Mouse (Mus musculus): ENCODE data around the gene Rps13.
"Not testable (repeated sequence)": the region's sequence is repeated elsewhere in the genome, so short reads cannot be mapped to it uniquely, and the experiment has no call there.

The Rps13 gene

GRCm38 (mm10) chr7:116333713-116334668, at the start of gene Rps13:
TSS of gene Rps13 (minus strand) at chr7:116334195.
- peak; percentile 97 for DNase-seq

GRCm38 (mm10) chr7:116379181-116379580, 45.2 kb upstream of the Rps13 start:
- not testable (repeated sequence) for DNase-seq

- no peak for DNase-seq
Observed at GRCm38 (mm10) chr7:116374284-116374683, 40.3 kb upstream of the Rps13 start.

DNA sequence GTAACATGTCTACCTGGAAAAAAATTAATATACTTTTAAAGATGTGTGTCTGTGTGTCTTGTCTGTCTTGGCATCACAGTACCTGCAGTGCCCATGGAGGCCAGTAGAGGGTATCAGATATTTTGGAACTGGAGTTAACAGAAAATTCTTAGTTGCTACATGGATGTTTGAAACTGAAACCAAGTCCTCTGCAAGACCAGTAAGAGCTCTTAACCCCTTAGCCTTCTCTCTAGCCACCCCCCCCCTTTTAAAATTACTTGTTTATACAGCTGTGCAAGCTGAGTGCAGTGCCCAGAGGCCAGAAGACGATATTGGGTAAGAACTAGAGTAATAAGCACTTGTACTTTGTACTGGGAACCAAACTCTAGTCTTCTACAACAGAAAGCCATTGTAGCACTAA, 2.2 kb upstream of the Rps13 start:
- DNase-seq, result peak; percentile 70

DNA sequence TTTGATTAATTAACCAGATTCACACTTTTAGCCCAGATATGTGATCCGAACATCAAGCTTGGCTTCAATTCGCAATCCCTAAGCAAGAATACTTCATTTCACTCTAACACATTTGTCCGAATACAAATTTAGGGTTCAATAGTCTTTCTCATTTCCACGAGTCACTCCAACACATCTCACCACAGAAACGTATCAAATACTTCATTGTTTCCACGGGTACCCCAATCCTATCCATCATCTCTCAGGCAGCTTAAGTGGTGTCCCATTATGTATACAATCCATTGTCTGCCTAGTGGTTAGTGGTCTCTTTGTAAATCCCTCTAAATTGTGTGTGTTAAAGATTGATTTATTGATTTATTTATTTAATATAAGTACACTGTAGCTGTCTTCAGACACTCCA, 1.1 kb upstream of the Rps13 start:
- DNase-seq, result no peak

GRCm38 (mm10) chr7:116334669-116335038, 659 bp upstream of the Rps13 start:
- no peak for DNase-seq

DNA sequence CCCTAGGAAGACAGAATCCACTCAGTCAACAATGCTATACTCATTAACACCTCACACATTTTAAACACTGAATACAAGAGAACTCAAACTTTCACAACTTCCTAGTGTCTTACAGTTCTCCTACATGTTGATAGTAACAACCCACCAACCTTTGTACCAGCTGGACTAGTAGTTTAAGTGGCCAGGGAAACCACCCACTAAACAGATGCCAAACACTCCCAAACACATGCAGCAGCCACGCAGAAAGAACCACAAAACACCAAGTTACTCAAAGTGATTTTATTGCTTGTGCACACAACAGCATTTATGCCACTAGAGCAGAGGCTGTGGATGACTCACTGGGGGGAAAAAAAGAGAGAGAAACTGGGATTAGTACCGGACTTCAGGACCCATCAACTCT, 2.7 kb downstream of the Rps13 start:
- no peak for DNase-seq

DNA sequence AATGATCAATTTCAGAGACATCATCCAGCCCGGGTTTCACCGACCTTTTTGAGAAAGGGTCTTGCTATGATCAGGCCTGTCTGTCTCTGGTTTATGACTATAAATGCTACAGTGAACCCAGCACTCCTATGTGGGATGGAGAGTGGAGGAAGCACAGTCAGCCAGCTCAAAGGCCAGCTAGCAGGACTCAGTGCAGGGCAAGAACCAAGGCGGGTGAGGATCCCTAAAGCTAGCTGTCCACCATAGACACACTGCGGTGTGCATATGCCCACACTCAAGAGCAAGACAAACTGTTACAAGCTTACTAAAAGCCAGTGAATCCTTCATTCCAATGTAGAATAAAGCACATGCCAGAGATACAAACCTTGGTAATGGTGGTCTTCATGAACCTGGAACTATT, 4.1 kb downstream of the Rps13 start:
- DNase-seq, result no peak

GRCm38 (mm10) chr7:116328777-116329176, 5.2 kb downstream of the Rps13 start:
- no peak for DNase-seq

DNA sequence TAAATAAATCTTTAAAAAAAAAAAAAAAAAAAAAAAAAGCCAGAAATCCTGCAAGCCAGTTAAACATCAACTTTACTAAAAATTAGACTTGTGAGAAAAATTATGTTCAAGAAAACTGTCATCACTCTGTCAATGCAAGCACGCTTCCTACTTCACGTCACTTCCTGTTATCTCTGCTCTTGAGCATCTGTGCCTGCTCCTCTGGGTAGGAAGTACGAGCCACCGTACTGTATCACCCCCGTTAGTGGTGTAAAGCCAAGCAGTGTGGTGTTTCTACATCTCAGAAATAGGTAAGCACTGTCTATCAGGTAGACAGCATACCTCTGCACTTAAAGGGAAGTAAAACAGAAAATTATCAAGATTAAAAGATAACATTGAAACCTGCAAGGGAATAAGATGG, 6.1 kb downstream of the Rps13 start:
- DNase-seq, result no peak

- DNase-seq, result peak; percentile 64
Observed at GRCm38 (mm10) chr7:116323331-116323964, 10.5 kb downstream of the Rps13 start.

- DNase-seq, result peak; percentile 48
Observed at GRCm38 (mm10) chr7:116309456-116309855, 24.5 kb downstream of the Rps13 start.

DNA sequence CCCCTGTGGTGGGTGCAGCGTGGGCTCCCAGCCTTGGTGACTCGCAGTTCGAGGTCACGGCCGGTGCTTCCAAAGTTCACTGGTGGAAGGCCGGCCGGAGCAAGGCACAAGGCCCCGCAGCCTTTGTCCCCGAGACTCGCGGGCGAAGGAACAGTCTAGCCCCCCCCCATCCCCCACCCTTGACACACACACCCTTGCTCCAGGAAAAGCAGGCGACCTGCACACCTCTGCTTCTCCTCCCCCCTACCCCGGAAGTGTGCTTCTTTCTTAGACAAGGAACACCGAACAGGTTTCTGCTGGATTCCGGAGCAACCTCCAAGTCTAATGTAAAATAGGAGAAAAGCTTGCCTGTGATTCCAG, 25.4 kb downstream of the Rps13 start:
- peak; percentile 19 for DNase-seq

DNA sequence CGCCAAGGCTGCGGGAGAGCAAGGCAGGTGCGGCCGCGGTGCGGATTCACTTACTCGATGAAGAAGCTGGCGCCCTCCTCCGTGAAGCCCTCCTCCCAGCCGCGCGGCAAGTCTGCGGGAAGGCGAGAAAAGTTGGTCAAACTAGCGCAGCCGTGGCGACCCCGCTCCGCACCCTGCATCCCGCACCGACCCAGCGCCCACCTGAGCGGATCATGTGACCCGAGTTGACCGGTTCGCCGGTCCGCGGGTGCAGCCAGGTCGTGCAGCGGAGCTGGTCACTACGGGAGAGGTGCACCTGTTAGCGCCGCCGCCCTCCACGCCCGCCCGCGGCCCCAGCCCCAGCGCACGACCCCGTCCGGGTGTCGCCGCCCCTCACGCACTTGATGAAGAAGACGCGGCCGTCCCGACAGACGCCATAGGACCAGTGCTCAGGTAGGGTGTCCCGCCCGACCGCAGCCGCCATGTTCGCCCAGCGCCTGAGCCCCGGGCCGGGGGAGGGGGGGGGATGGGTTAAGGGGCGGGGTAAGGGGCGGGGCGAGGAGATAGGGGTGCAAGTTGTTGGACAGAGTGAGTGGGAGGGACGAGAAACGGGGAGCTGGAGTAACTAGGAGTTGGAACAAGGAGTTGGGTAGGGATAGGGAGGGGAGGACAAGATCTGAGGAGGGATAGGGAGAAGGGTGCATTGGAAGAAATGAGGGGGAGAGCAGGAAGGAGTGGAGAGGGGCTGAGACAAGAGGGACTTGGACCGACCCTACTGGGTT, 25.9 kb downstream of the Rps13 start, which contains the start of gene Plekha7:
Plekha7 (minus strand) TSS at position 506 of the 761 bp plus-strand sequence.
- DNase-seq, result peak; percentile 80

DNA sequence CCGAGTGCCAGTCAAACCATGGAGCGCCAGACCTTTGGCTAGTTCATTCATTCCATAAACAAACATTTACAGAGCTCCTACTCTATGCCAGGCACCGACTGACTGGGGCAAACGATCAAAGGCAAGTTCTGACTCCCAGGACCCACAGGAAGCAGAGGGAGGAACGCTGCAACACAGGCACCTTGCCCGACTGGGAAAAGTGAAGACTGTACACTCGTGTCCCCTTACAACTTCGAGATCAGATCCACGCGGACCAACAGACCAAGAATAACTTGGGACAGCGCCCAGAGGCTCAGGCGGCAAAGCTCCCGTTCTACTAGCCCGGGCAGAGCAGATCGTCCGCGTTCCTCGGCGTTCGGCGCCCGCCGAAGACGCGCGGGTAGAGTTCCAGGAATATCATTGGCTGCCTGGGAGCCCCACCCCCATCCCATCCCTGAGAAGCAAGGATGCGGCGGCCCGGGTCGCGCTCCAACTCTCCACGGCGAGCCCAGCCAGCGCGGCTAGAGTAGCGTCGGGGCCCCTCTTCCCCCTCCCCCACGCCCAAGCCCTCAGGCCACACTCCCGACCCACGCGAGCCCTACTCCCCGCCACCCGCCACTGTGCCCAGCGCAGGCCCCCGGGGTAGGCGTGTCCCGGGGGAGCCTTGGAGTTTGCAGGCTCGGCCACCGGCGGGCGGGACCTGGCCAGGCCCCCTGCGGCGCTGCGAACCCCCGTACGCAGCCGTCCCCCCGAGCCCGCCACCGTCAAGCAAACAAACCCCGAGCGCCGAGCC, 26.7 kb downstream of the Rps13 start:
- peak; percentile 76 for DNase-seq

- DNase-seq, result no peak
Observed at GRCm38 (mm10) chr7:116306601-116307000, 27.4 kb downstream of the Rps13 start.

DNA sequence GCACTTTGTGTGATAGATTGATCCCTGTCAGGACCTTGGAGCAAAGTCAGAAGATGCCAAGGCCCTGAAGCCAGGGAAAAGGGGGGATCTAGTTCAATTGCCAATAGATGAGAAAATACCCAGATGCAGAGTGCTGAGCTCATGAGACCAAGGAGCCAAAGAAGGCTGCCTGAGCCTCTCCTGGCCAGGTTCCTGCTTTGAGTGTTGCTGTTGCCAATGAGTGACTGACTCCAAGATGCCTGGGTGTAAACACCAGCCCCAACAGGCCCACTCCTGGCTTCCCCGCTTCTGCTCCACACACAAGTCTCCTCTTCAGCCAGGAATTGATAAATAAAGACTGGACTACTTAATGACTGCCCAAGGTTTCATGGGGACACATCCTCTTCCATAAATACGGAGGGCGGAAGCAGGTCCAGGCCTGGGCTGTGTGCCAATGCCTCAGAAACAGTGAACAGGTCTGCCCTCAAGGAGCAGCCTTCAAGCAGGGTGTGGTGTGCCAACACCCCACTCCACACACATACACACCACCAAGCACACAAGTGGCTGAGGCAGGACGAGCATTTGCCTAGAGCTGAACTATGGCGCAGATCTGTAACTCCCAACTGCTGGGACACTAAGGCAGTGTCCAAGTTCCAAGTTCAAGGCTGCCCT, 32.2 kb downstream of the Rps13 start:
- DNase-seq, result no peak

DNA sequence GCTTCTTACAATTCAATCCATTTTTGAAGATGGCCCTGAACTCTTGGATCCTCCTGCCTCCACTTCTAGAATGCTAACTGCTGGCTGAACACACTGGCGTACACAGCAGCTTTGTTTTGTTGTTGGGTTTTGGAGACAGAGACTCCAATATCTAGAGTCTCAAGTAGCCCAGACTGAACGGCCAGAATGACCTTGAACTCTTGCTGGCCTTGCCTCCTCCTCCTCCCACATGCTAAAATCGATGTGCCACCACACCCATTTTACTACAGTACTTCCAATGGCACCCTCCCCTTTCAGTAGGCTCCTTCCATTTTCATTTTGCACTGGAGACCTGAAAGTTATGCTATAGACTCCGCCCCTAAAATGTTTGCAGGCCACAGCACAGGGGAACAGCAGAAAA, 32.9 kb downstream of the Rps13 start:
- no peak for DNase-seq

DNA sequence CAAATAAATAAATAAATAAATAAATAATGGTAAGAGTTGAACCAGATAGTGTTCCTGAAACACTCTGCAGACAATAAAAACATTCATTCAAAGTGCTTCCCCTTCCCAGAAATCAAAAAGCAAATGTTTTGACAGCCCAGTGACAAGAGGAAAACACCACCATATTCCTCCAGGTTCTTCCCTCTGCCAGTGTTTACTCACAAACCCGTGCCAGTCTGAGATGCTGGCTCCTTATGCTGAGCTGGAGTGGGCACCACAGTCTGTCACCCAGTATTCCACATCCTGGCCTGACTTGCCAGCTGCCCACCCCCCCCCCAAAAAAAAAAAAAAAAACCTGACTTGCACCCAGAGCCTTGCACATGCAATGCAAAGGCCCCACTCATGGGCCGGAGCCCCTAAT, 35.1 kb downstream of the Rps13 start:
- DNase-seq, result no peak

DNA sequence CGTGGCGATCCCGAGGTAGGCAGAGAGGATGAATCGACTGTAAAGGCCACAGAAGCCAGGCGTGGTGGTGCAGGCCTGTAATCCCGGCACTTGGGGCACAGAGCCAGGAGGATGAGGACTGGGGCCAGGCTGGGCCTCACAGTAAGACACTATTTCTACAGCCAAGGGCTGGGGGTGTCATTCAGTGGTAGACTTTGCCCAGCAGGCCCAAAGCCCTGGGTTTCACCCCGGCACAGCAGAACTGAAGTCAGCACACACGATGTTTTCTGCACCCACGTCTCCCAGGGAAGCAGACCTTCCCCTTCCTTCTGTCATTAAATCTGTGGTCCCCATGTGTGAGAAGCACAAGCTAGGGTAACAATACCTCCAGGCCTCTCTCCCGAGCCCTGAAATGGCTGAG, 35.6 kb downstream of the Rps13 start:
- no peak for DNase-seq

GRCm38 (mm10) chr7:116294961-116295360, 39.0 kb downstream of the Rps13 start:
- DNase-seq, result no peak

- DNase-seq, result no peak
Observed at GRCm38 (mm10) chr7:116292377-116292776, 41.6 kb downstream of the Rps13 start.
